Mouse (Mus musculus): ENCODE data around the gene Iqcg.

Gene Iqcg

DNA sequence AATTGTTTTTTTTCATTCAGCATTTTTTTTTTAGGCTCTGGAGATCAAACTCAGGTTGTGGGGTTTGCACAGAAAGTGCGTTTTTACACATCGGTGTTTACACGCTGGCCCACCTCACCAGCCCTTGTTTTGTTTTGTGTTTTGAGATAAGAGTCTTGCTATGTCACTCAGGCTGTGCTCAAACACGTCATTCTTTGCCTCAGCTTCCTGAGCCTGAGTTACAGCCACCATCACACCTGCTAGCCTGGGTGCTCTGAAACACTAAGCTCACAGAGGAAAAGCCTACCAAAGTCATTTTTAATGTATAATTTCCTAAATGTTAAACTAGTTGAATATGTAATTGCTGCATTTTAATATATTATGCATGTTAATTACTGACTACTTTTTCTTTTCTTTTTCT, 74.6 kb downstream of the Iqcg start:
- no peak for DNase-seq (ENCODE audit: low read depth, low spot score)

DNA sequence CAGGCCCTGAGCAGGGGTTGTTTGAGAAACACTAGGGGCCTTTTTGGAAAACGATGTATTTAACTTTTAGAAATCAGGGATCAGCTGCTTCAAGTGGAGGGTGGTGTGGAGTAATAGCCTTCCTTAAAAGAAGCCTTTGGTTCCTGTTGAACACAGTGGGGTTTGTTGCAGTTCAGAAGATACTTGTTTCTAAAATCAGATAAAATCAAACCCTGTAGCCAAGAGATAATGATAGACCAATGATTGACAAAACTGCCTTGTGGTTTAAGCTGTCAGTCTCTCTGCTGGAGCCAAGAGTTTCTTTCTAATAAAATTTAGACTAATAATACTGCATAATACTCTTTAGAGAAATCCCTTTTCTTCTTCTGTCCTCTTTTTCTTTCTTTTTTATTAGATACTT, 75.8 kb downstream of the Iqcg start:
- no peak for DNase-seq (ENCODE audit: low read depth, low spot score)

GRCm38 (mm10) chr16:32973047-32973446, 83.0 kb downstream of the Iqcg start:
- no peak for DNase-seq (ENCODE audit: low read depth, low spot score)

GRCm38 (mm10) chr16:32972535-32972934, 83.5 kb downstream of the Iqcg start:
- DNase-seq (ENCODE audit: low read depth, low spot score): no peak

Measured in telencephalon, adult 2 months (tissue).